Mouse (Mus musculus) bone marrow macrophage, adult 2 months (primary cell): ENCODE measurements around the gene Acvrl1.

Experiments
- CTCF ChIP-seq: IDR thresholded peaks from 2 replicates; pipeline ENCODE4 v1.5.1; 2012; ENCODE audit warnings: low read depth, mild to moderate bottlenecking, low read length, moderate library complexity
- POLR2A ChIP-seq: IDR thresholded peaks from 2 replicates; pipeline ENCODE4 v1.6.1; 2012; ENCODE audit warnings: mild to moderate bottlenecking, low read depth, low read length, borderline replicate concordance

GRCm38 (mm10) chr15:101103605-101104304 is 24.6 kb upstream of the Acvrl1 start:
- TF ChIP-seq CTCF, result no peak
- TF ChIP-seq POLR2A, result no peak
